Mouse (Mus musculus) urinary bladder, postnatal 36 days (tissue): ENCODE measurements around the gene Galnt18.

ENCODE experiments used
- DNase-seq, 2 experiments: peaks; one replicate each; pipeline ENCODE4 v3.0.0; 2022; ENCODE audit warnings: low spot score in 2 of 2, mixed read lengths in 1 of 2

The Galnt18 gene

DNA sequence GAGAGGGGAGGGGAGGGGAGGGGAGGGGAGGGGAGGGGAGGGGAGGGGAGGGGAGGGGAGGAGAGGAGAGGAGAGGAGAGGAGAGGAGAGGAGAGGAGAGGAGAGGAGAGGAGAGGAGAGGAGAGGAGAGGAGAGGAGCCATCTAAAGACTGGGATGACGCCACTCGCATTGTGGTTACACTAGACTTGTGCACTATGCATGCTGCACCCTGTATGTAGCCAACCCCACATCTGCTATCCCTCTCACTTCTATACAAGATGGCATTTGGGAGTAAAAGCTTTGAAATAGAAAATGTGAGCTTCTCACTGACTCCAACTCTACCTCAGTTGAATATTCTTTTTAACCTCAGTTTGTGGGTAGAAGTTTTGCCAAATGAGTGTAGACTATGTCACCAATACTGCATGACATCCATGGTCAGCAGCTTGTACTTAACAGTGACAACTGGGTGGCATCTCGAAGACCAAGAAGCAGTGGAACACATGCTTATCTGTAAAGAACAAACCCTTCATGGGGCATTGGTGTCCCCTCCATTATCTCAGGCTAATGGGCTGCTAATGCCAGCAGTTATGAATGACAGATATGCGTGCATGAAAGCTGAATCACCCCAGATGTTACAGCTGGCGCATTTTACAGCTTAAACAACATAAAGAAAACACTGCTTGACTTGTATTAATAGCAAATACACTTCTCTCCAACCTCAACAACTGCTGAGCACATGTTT, 65.0 kb downstream of the Galnt18 start:
- DNase-seq, result no peak

DNA sequence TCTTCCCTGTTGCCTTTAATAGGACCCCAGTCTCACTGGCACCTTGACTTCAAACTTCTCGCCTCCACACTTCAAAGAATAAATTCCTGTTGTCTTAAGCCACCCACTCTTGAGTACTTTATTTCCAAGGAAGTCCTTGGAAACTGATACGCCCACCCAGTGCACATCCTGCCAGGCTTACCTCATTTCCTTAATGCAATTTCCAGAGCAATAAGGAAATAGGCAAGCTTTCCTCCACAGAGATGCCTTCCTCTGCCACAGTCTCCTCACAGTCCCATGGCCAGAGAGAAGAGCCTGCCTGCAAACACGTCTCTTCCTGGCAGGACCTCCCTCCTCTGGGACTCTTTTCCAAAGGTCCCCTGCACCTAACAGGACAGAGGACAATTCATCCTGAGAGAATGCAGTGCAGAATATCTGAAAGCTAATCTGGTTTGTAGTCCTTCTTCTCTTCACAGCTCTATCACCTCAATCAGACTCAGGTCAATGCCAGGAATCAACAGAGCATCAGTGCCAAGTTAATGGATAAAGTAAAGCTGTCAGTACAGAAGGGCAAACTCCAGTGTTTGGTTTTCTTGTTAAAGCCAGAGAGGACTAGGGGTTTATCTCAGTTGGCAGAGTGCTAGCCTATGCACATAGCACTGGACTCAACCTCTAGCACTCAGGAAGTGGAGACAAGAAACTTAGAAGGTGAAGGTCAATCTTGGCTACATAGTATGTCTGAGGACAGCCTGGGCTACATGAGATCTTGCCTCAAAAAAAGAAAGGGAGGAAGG, 65.8 kb downstream of the Galnt18 start:
- no peak for DNase-seq

DNA sequence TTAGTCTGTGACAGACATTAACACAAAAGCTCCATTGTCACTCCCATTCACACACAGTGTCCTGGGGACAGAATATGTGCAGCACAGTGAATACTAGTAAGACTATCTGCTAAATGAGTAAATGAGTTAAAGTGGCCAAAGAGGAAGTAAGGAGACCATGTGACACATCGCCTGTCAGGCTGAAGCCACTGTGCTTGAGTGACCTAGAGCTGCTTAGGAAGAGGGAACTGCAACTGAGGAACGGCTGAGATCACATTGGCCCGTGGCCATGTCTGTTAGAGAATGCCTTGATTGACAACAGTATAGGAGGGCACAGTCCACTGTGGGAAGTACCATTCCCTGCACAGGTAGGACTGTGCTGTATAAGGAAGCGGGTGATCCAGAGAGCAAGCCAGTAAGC, 67.0 kb downstream of the Galnt18 start:
- DNase-seq, result no peak

DNA sequence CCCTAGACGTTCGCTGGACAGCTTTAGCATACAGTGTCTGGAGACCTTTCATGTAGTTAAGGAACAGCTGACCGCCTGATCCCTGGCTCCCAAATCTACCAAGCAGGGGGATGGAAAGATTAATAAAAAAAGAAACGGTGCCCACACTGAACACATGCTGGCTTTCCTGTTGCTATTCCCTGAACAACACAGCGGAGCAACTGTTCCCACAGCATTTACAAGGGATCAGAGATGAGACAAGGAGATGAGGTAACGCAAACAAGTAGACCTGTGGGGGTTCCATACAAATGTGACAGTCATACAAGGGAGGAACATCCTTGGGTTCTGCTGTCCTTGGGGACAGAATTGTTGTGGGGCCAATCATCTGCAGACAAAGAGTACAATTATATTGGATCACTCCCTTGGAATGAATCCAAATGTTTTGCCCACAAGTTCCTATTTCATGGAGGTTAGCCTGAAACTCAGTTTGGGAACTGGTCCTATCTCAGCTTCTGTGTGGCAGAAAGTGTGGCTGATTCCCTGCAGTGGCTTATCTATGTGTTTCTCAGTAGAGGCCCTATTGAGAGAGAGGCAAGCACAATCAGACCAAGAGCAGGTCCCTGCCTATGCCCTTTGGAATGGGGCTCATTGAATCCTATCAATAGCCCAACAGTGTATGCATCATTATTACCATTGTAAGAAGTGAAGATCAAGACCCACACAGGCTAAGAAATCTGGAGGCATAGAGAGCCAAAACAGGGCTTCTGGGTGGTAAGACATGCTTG, 68.5 kb downstream of the Galnt18 start:
- DNase-seq, result no peak

DNA sequence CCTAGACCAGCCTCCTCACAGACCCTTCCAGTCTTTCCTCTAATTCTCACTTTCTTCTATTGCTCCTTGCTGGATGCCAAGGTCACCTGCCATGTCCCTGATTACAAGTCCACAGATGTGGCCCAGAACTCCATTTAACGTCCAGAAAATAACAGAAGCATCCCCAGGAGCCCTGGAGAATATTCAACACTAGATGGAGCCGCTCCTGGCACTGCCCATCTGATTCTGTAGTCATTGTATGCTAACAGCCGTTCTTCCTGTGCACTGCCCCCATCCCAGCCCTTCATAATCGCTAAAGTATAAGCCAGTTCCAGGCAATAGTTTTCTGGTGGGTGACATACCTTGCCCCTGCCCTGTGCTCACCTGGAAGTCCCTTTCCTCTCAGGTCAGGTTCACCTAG, 69.5 kb downstream of the Galnt18 start:
- no peak for DNase-seq

DNA sequence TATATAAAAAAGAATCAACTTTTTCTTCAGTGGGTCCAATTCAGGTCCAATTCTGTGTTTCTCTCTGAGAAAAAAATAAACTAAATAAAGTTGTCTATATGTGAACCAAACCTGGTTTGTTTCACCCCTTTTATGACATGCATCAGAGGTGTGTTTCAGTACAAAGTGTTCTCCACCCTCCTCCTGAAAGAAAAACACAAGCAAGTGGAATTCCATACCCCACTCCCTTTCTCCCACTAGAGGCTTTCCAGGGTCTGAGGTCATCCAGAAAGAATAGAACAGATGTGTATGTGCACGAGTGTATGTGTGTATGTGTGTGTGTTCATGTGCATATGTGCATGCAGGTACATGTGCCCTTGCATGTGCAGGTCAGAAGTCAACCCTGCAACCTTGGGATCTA, 71.2 kb downstream of the Galnt18 start:
- DNase-seq, result no peak

DNA sequence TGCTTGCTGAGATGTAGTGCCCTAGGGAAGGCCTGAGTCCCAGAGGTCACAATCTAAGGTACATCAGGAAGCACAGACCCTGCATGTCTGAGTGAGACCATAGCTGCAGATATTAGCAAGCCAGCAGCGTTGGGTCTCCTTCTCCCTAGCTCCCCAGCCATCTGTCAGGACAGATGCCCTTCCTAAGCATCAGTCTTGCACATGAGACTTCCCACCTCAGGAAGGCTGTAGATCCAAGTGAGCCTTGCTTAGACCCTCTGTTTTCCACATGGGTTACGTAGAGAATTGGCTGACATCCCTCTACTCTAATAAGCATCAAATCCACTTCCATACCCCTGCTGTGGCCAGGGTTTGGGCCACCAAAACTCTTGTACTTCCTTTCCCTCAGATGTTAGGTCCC, 76.8 kb downstream of the Galnt18 start:
- no peak for DNase-seq

DNA sequence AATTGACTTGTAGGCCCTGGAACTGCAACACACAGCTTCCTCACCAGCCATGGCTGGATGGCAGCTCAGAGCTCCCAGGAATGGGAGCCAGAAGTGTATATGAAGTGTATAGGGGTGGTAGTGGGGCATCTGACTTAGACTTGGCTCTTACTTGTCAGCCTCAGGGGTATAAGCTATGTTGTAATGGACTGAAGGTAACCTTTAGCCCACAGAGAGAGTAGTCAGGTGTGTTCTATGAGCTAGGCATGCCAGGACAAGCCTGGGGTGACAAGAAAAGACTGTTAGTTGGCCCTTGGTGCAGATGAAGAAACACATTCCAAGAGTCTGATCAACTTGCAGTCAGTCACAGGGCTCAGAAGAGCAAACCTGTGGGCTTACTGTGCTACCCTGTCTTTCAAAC, 78.0 kb downstream of the Galnt18 start:
- DNase-seq, result no peak

DNA sequence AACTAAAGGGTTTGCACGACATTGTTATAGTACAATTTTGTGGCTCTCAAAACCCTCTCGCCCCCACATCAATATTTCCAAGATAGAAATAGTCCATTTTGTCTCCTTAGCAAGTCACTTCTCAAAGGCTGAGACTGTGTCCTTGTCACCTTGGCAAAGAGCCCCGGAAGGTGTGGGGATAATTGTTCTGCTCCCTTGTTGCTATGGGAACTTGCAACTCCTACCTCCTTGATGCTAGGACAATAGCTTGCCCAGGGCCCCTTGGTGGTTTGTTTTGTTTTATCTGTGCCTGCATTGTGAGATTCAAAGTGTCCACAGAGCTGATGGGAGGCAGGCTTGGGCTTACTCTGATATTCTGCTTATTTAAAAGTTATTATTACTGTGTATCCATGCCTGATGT, 80.3 kb downstream of the Galnt18 start:
- DNase-seq, result no peak

DNA sequence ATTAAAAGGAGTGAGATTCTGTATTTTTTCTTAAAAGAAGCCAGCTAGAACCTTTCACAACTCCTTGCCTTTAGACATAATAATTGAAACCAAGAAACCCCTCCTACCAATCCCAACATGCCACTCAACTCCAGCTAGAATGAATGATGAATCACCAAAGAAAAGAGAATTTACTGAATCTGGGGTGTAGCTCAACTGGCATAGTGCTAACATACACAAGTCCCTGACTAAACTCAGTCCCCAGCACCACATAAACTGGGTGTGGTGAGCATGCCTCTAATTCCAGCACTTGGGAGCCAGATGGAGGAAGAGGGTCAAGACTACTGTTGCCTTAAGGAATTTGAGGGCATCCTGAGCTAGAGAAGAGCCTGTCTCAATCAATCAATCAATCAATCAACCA, 83.6 kb downstream of the Galnt18 start:
- no peak for DNase-seq

DNA sequence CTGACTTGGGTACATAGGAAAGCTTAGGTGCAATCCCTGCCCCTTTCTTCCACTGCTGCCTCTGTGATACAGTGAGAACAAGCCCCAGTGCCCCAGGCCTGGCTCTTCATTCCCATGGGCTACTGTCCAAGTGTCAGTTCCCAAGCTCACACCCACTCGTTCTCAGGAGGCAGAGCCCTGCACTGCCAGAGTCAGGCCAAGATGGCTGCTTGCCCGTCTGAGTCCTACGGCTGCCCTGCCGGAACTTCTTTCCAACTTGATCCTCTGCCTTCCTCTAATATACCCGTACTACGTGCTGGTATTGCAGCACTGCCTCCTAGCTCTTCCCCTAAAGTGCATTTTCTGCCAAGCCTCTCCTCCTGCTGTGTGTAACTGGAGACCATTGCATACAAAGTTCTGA, 85.5 kb downstream of the Galnt18 start:
- peak in 1 of 2 experiments; percentile 65 for DNase-seq

DNA sequence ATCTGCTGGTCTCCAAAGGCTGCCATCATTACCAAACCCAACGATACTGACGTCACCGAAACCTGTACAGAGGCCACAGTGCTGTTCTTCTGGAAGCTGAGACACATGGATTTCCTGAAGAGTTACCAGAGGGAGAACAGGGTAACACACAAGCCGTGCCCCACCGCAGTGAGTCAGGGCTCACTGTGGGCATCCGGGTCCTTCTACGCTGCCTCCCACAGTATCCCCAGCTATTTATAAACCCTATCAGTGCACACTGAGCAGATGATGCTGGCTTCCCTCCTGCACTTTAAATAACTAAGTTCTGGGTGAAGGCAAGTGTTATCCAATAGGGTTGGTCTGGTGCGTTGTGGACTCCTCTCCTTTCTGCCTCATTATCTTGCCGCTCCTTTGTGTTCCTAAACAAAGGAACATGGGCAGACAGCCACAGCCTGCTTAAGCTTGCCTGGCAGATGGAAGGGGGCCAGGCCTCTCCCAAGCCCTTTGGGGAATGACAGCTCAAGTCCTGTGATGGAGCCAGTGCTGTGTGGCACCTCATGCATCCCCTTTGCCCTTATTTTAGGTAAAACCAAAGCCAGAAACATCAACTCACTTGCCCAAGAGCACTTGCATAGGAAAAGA, 87.0 kb downstream of the Galnt18 start:
- no peak for DNase-seq

DNA sequence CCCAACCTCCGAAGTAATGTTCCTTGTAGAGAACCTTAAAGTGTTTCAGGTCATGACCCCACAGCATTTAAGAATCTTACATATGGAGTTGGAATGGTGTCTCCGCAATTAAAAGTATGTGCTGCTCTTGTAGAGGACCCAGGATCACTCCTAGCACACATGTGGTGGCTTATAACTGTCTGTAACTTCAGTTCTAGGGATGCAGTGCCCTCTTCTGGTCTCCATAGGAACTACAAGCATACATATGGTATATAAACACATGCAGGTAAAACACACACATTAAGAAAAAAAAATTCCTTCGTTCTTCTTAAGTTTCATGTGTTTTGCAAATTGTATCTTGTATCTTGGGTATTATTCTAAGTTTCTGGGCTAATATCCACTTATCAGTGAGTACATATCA, 99.7 kb downstream of the Galnt18 start:
- DNase-seq, result no peak

DNA sequence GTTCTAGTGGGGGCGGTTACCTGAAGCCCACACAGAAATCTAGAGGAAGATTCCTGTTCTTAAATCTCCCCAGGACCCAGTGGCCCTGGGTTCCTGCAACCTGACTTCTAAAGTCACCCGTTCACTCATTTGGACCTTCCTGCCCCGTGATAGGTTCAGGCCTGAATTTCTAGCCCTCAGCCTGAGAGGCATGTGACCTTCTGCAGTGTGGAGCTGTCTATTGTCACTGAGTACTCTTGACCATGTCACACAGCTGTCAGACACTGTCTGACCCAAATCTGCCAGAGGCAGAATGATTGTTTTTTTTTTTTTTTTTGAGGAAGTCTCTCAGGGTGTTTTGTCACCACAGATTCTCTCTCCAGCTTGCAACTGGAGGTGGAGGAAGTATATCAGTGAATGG, 103.3 kb downstream of the Galnt18 start:
- DNase-seq, result no peak

DNA sequence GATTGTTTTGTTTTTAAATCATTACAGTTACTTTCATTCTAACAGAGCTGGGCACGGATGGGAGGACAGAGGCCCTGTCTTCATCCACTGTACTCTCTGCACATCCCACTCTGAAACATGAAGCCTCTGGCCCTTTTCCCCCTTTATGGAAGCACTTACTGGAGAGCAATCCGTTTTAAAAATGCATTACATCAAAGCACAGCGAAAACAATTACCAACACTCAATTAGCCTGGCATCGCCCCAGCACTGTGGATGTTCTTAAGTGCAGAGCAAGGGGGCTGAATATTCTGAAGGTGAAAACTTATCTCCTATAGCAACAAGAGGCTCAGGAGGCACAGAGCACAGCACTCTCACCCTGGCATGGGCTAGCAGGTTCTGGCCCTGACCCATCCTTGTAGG, 107.3 kb downstream of the Galnt18 start:
- DNase-seq, result no peak

DNA sequence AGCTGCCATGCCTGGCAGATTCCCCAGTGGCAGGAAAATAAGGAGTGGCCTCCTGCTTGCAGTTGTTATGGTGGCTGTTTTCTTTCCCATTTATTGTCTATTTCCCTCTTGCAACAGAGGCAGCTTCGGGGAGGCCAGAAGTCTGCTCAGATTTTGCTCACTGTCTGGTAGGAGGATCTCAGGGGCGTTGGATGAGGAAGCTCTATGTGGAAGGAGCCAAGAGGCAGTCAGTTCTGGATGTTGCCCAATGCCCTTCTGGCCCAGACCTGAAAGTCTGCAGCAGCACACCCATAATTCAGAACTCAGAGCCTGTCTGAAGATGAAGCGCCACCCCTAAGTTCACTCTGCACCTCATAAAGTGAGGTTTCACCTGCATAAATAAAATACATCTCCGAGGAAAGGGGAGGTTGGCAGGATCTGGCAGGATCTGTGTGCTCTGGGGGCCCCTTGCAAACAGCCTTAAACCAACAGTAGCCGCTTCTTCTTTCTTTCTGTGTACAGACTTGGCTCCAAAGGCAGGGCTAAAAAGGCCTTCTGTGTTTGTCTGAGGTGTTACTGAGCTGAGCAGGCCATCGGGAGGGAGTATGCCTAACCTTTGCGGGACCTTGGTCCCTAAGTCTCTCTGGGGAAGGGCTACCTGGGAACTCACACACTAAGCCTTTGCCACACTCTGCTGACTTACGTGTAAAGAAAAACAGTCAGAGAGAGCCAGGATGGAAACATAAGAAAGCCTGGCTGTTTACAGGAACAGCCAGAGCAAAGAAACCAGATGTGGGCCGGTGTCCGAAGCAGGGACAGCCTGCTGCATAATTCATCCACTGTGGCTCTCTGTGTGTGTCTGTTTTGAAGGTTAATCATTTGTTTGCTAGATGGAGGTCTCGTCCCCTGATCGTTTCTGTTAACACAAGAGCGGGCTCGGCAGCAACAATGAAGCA, 116.4 kb downstream of the Galnt18 start:
- peak; percentile 14 to 50 for DNase-seq

DNA sequence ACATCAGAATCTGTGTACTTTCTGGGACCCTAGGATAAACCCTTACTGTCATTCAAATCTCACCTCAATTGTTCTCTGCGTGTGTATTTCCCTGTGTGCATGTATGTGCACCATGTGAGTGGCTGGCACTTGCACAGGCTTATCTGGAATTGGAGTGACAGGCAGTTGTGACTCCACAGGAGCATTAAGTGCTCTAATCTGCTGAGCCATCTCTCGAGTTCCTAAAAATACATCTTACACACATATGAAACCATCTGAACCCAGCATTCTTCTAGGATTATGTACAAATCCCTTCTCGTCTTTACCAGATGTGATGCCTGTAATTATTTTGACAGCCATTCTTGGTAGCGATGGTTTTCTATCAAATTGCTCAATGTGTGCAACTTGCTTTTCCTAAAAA, 121.2 kb downstream of the Galnt18 start:
- no peak for DNase-seq

DNA sequence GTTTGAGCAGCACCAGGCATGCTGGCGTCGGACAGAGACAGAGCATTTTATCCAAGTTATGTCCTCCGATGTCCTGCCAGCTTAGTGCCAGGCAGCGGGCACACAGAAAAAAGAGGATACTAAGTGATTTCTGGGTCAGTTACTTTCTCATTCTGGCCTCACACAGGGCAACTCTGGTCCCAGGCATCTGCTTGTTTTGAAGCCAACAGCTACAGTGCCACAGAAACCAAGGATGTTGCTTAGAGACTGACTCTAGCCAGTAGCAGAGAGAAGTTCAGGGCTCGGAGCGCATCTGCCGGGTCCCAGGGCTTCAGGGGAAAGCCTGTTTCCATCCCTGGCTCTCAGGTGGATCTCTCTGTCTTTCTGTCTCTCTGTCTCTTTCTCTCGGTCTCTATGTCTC, 124.8 kb downstream of the Galnt18 start:
- no peak for DNase-seq

DNA sequence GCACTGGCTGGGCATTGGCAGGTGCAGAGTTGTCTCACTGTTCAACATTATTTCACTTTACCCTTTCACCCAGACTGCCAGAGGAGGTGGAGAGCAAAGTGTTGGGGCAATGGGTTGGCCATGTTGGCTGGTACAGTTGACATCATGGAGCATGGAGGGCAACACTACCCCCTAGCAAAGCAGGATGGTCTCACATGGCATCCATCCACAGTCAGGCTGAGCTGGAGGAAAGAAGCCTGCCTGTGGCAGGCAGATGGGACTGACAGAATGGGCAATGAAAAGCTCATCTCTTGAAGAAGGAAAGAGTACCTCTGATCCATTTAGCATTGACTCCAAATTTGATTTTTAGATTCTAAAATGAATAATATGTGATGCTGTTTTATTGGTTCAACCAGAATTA, 125.3 kb downstream of the Galnt18 start:
- no peak for DNase-seq

DNA sequence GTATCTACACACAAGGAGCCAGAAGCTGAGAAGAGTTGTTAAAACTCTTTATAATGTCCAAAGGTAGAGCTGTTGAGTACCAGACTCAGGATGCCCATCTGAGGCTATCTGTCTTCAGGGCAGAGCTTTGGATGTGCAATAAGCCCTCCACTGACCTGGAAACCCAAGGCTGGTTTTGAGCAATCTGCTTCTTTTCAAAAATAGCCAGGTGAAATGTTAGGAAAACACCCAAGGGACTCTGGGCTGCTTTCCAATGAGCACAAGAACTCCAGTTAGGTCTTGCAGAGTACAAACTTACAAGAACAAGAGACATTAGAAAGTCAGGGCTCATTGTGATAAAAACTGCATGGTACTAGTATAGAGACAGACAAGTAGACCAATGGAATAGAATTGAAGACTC, 135.4 kb downstream of the Galnt18 start:
- DNase-seq, result no peak

DNA sequence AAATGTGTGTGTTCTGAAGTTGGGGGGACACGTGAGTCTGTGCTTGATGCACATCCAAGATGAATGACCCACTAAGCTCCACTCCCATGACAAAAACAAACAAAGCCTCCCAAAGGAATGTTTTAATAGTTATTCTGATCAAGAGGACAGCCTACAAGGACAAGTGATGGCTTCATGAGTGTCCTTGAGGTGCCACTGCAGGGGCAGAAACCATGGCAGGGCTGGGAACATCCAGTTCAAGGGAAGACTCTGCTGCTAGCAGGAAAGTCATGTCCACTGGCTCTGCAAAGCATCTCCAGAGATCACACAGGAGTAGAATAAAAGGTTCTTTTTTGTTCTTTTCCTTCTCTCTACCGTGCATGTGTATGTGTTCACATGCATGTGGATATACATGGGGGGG, 140.9 kb downstream of the Galnt18 start:
- no peak for DNase-seq
